Mouse (Mus musculus) heart, postnatal 0 days (tissue): ENCODE results near the gene Atp11c. TPM values are rescaled to one million over a fixed set of nuclear protein-coding genes. Genes with fewer than 3 reads are reported as not detected.

ENCODE experiments used
- ATAC-seq: fragments of 200-750 bp; cut with Nextera tagmentation; 2 replicates; pipeline ENCODE4 v1.8.0; 2017; ENCODE audit warnings: low read depth, moderate number of reproducible peaks, moderate library complexity; ENCODE audit not compliant: insufficient read depth
- DNase-seq: peaks from one replicate; pipeline ENCODE4 v3.0.0-alpha.2; 2016; ENCODE audit warnings: low spot score
- H3K27ac ChIP-seq: fragments of 300-500 bp; sonication (generic); 2 replicates; pipeline ENCODE4 v1.5.1; 2014; ENCODE audit warnings: low read depth, mild to moderate bottlenecking
- H3K27me3 ChIP-seq: fragments of 300-500 bp; sonication (generic); 2 replicates; pipeline ENCODE4 v1.6.1; 2014; ENCODE audit warnings: low read length, mixed read lengths; ENCODE audit not compliant: control insufficient read depth, insufficient read depth
- H3K36me3 ChIP-seq: fragments of 300-500 bp; sonication (generic); replicated peaks from 2 replicates; pipeline ENCODE4 v1.6.1; 2014; ENCODE audit warnings: low read length, mixed read lengths; ENCODE audit not compliant: control insufficient read depth, insufficient read depth
- H3K4me1 ChIP-seq: fragments of 300-500 bp; sonication (generic); 2 replicates; pipeline ENCODE4 v1.6.1; 2014; ENCODE audit warnings: antibody characterized with exemption; ENCODE audit not compliant: control insufficient read depth, insufficient read depth
- H3K4me2 ChIP-seq: fragments of 300-500 bp; sonication (generic); 2 replicates; pipeline ENCODE4 v1.6.1; 2014; ENCODE audit warnings: low read depth, mild to moderate bottlenecking, low read length, moderate library complexity
- H3K4me3 ChIP-seq: fragments of 300-500 bp; sonication (generic); 2 replicates; pipeline ENCODE4 v1.5.1; 2014; ENCODE audit warnings: low read depth, low read length
- H3K9ac ChIP-seq: fragments of 300-500 bp; sonication (generic); replicated peaks from 2 replicates; pipeline ENCODE4 v1.6.1; 2014; ENCODE audit warnings: low read depth, low read length, mixed read lengths
- H3K9me3 ChIP-seq: fragments of 300-500 bp; sonication (generic); replicated peaks from 2 replicates; pipeline ENCODE4 v1.6.1; 2016; ENCODE audit warnings: low read length; ENCODE audit not compliant: control insufficient read depth
- CTCF ChIP-seq: IDR thresholded peaks from 2 replicates; pipeline ENCODE4 v1.5.1; 2016; ENCODE audit warnings: antibody characterized with exemption, control low read depth, low read depth
- EP300 ChIP-seq: IDR thresholded peaks from 2 replicates; pipeline ENCODE4 v1.6.1; 2016; ENCODE audit warnings: antibody characterized with exemption, low read depth
- WGBS: fragments of 180-500 bp; shearing (Covaris S2); extraction: QIAGEN DNeasy Blood & Tissue Kit; methylation state at CpG from one replicate; pipeline ENCODE4 v1.1.7; 2014; 5-methylcytosine and 5-hydroxymethylcytosine counted together
- polyA plus RNA-seq: library from polyadenylated mRNA; unstranded; fragments of >200 nt; fragmentation: Nextera tagmentation; extraction: Ambion mirVana; gene quantifications from 2 replicates; pipeline ENCODE4 v1.2.1, GENCODE M21; 2015
- total RNA-seq: library from RNA; depleted of rRNA; stranded (reverse); fragments of >200 nt; gene quantifications from 2 replicates; pipeline ENCODE4 v1.2.3, GENCODE M21; 2014; ENCODE audit warnings: low replicate concordance

Atp11c gene
- total and polyA plus RNA-seq, 2 experiments from 2014 or later: 2.0 to 8.8 TPM

GRCm38 (mm10) chrX:60321321-60321720 is 271.2 kb downstream of the Atp11c start:
- H3K4me2 ChIP-seq: no peak overlapping the region
- 85% methylated on average over 4 of the region's 4 CpGs for WGBS
- H3K9me3 ChIP-seq: no peaks in the 10 kb centered on the region
- DNase-seq: no peak
- H3K27ac ChIP-seq: no peak overlapping the region
- no peak overlapping the region for H3K9ac ChIP-seq
- TF ChIP-seq CTCF: no peak
- TF ChIP-seq EP300: no peak
- no peaks in the 10 kb centered on the region for H3K27me3 ChIP-seq
- H3K4me1 ChIP-seq: no peaks in the 10 kb centered on the region
- no peak overlapping the region for H3K4me3 ChIP-seq
- H3K36me3 ChIP-seq: no peaks in the 10 kb centered on the region
- ATAC-seq: no peak

GRCm38 (mm10) chrX:60317661-60318060 is 274.8 kb downstream of the Atp11c start:
- no peaks in the 10 kb centered on the region for H3K9me3 ChIP-seq
- H3K36me3 ChIP-seq: no peaks in the 10 kb centered on the region
- DNase-seq (no peak), ATAC-seq (no peak)
- no peaks in the 10 kb centered on the region for H3K27me3 ChIP-seq
- no peaks in the 10 kb centered on the region for H3K4me1 ChIP-seq
- H3K27ac ChIP-seq: no peak overlapping the region
- H3K4me3 ChIP-seq: no peak overlapping the region
- H3K4me2 ChIP-seq: no peak overlapping the region
- TF ChIP-seq EP300 (no peak), CTCF (no peak)
- H3K9ac ChIP-seq: no peak overlapping the region
- WGBS: 88% methylated on average over 3 of the region's 3 CpGs

- H3K36me3 ChIP-seq: no peaks in the 10 kb centered on the region
- ATAC-seq: no peak
- no peak overlapping the region for H3K4me3 ChIP-seq
- no peak overlapping the region for H3K9ac ChIP-seq
- H3K4me2 ChIP-seq: no peak overlapping the region
- H3K27me3 ChIP-seq: no peaks in the 10 kb centered on the region
- no peak for DNase-seq
- WGBS: 70% methylated on average over 2 of the region's 2 CpGs
- H3K4me1 ChIP-seq: no peaks in the 10 kb centered on the region
- no peak overlapping the region for H3K27ac ChIP-seq
- TF ChIP-seq CTCF: no peak
- no peak for TF ChIP-seq EP300
- H3K9me3 ChIP-seq: no peaks in the 10 kb centered on the region
Observed at GRCm38 (mm10) chrX:60292335-60292734, 300.2 kb downstream of the Atp11c start.

GRCm38 (mm10) chrX:60255346-60255745 is 337.2 kb downstream of the Atp11c start:
- H3K9me3 ChIP-seq: no peaks in the 10 kb centered on the region
- no peaks in the 10 kb centered on the region for H3K36me3 ChIP-seq
- no peak for TF ChIP-seq EP300
- DNase-seq (no peak), ATAC-seq (no peak)
- H3K27me3 ChIP-seq: no peaks in the 10 kb centered on the region
- no peaks in the 10 kb centered on the region for H3K4me1 ChIP-seq
- H3K4me3 ChIP-seq: no peak overlapping the region
- H3K27ac ChIP-seq: no peak overlapping the region
- H3K9ac ChIP-seq: no peak overlapping the region
- H3K4me2 ChIP-seq: no peak overlapping the region

GRCm38 (mm10) chrX:60187726-60188125 is 404.8 kb downstream of the Atp11c start:
- Histone ChIP-seq H3K9ac (no peak overlapping the region), H3K27me3 (no peaks in the 10 kb centered on the region), H3K4me1 (no peaks in the 10 kb centered on the region), H3K27ac (no peak overlapping the region), H3K4me2 (no peak overlapping the region), H3K36me3 (no peaks in the 10 kb centered on the region), H3K9me3 (no peaks in the 10 kb centered on the region), H3K4me3 (no peak overlapping the region)
- no peak for DNase-seq
- WGBS: 8% methylated on average over 1 of the region's 1 CpGs
- no peak for ATAC-seq
- no peak for TF ChIP-seq CTCF
- no peak for TF ChIP-seq EP300

- ATAC-seq (no peak), DNase-seq (no peak)
- Histone ChIP-seq H3K27ac (no peak overlapping the region), H3K4me3 (no peak overlapping the region), H3K9me3 (no peaks in the 10 kb centered on the region), H3K4me2 (no peak overlapping the region), H3K9ac (no peak overlapping the region), H3K4me1 (no peaks in the 10 kb centered on the region), H3K27me3 (0 out of 2 replicates have a peak, but pooled peaks cover 5% of the 10 kb centered on the region), H3K36me3 (no peaks in the 10 kb centered on the region)
- 63% methylated on average over 3 of the region's 3 CpGs for WGBS
- TF ChIP-seq EP300 (no peak), CTCF (no peak)
Observed at GRCm38 (mm10) chrX:60182611-60183010, 409.9 kb downstream of the Atp11c start.
